Mouse (Mus musculus) limb, embryonic 14.5 days (tissue): ENCODE measurements around the gene Rev3l. TPM values are rescaled to one million over a fixed set of nuclear protein-coding genes. Genes with fewer than 3 reads are reported as not detected.

Source experiments
- ATAC-seq: fragments of 200-750 bp; cut with Nextera tagmentation; 2 replicates; pipeline ENCODE4 v1.8.0; 2017; ENCODE audit warnings: low read depth, moderate number of reproducible peaks, moderate TSS enrichment; ENCODE audit not compliant: low FRiP score
- DNase-seq: peaks from one replicate; pipeline ENCODE4 v3.0.0-alpha.2; 2015; ENCODE audit warnings: low spot score
- H3K27ac ChIP-seq: fragments of 300-500 bp; sonication (generic); replicated peaks from 2 replicates; pipeline ENCODE4 v1.5.1; 2014; ENCODE audit warnings: low read depth, mild to moderate bottlenecking, low read length, moderate library complexity, mixed read lengths
- H3K27me3 ChIP-seq: fragments of 300-500 bp; sonication (generic); 2 replicates; pipeline ENCODE4 v1.6.1; 2014; ENCODE audit warnings: low read length, mixed read lengths; ENCODE audit not compliant: control insufficient read depth, insufficient read depth
- H3K36me3 ChIP-seq: fragments of 300-500 bp; sonication (generic); 2 replicates; pipeline ENCODE4 v1.6.1; 2014; ENCODE audit warnings: mild to moderate bottlenecking, low read length, moderate library complexity, mixed read lengths; ENCODE audit not compliant: control insufficient read depth, insufficient read depth
- H3K4me1 ChIP-seq: fragments of 300-500 bp; sonication (generic); 2 replicates; pipeline ENCODE4 v1.6.1; 2014; ENCODE audit warnings: antibody characterized with exemption, low read length, mixed read lengths; ENCODE audit not compliant: control insufficient read depth, insufficient read depth
- H3K4me2 ChIP-seq: fragments of 300-500 bp; sonication (generic); replicated peaks from 2 replicates; pipeline ENCODE4 v1.6.1; 2014; ENCODE audit warnings: low read depth, mild to moderate bottlenecking, low read length, moderate library complexity; ENCODE audit not compliant: severe bottlenecking
- H3K4me3 ChIP-seq: fragments of 300-500 bp; sonication (generic); replicated peaks from 2 replicates; pipeline ENCODE4 v1.5.1; 2014; ENCODE audit warnings: low read length
- H3K9ac ChIP-seq: fragments of 300-500 bp; sonication (generic); 2 replicates; pipeline ENCODE4 v1.6.1; 2014; ENCODE audit warnings: mild to moderate bottlenecking, low read depth, low read length, moderate library complexity; ENCODE audit not compliant: severe bottlenecking
- H3K9me3 ChIP-seq: fragments of 300-500 bp; sonication (generic); 2 replicates; pipeline ENCODE4 v1.6.1; 2016; ENCODE audit warnings: low read length; ENCODE audit not compliant: control insufficient read depth
- POLR2A ChIP-seq: fragments of 200-500 bp; IDR thresholded peaks from 2 replicates; pipeline ENCODE4 v1.8.0; 2012; ENCODE audit warnings: inconsistent platforms, mild to moderate bottlenecking, moderate library complexity, borderline replicate concordance; ENCODE audit not compliant: insufficient read depth, insufficient read length; ENCODE audit errors: extremely low read depth
- WGBS: fragments of 180-500 bp; shearing (Covaris S2); extraction: QIAGEN DNeasy Blood & Tissue Kit; methylation state at CpG from one replicate; pipeline ENCODE4 v1.1.7; 2014; 5-methylcytosine and 5-hydroxymethylcytosine counted together
- polyA plus RNA-seq, 2 experiments: library from polyadenylated mRNA; depleted of rRNA in 1 of 2; stranded (reverse) in 1 of 2; unstranded in 1 of 2; fragments of >200 nt; fragmentation: Nextera tagmentation in 1 of 2; extraction: Ambion mirVana in 1 of 2; gene quantifications; 2 replicates each; pipeline versions ENCODE4 v1.2.1 to v1.2.3; 2012 to 2014

Rev3l gene
- polyA plus RNA-seq, 2 experiments = 25.8 to 65.3 TPM

DNA sequence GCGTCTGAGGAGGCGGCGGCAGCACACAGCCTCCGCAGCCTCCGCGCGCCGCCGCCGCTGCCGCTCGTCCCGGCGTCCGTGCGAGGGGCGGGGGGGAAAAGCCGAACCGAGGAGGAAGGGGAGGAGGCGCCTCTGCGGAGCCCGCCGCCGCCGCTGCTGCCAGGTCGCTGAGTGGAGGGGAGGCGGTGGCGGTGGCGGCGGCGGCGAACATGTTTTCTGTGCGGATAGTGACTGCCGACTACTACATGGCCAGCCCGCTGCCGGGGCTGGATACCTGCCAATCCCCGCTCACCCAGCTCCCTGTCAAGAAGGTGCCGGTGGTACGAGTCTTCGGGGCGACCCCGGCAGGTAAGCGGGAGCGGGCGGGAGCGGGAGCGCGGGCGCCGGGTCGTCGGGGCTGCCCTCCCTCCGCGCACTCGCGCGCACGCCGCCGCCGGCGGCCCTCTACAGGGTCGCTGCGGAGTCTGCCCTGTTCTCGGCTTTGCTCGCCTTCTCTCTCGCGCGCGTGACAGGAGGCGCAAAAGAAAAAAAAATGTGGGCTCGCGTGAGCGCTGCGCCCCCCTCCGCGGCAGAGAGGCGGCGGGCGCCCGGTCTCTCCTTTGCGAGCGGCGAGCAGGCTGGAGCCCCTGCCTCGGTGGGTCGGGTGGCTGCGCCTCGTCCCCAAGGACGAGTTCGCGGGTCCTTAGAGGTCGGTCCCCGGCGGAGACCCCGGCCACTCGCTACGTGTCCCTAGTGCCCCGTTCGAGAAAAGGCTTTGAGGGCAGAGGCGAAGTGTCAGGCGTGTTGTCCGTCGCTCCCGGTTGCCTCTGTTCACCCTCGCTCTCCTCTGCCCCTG is 565 bp downstream of the Rev3l start:
- peak overlapping the region; percentile 57 for H3K4me2 ChIP-seq
- H3K9ac ChIP-seq = peak overlapping the region; percentile 85
- 0% methylated on average over 43 of the region's 105 CpGs for WGBS
- H3K9me3 ChIP-seq = 0 out of 2 replicates have a peak, but pooled peaks cover 3% of the 10 kb centered on the region
- TF ChIP-seq POLR2A = no peak
- peak; percentile 48 for ATAC-seq
- no peaks in the 10 kb centered on the region; the same call in 1 of the 2 replicates for H3K36me3 ChIP-seq
- H3K4me3 ChIP-seq = peak overlapping the region; percentile 95
- no peaks in the 10 kb centered on the region for H3K27me3 ChIP-seq
- H3K27ac ChIP-seq = peak overlapping the region; percentile 99
- H3K4me1 ChIP-seq = peaks cover 11% of the 10 kb centered on the region
- peak; percentile 74 for DNase-seq

- no peaks in the 10 kb centered on the region for H3K27me3 ChIP-seq
- H3K27ac ChIP-seq = peak overlapping the region; percentile 99
- peaks cover 11% of the 10 kb centered on the region for H3K4me1 ChIP-seq
- no peak for TF ChIP-seq POLR2A
- H3K4me2 ChIP-seq = peak overlapping the region; percentile 57
- H3K9ac ChIP-seq = peak overlapping the region; percentile 85
- no peak for DNase-seq
- no peak for ATAC-seq
- H3K36me3 ChIP-seq = no peaks in the 10 kb centered on the region; the same call in 1 of the 2 replicates
- 0 out of 2 replicates have a peak, but pooled peaks cover 3% of the 10 kb centered on the region for H3K9me3 ChIP-seq
- WGBS = 2% methylated on average over 9 of the region's 9 CpGs
- H3K4me3 ChIP-seq = peak overlapping the region; percentile 95
Observed at GRCm38 (mm10) chr10:39733101-39733399, 1.1 kb downstream of the Rev3l start.

DNA sequence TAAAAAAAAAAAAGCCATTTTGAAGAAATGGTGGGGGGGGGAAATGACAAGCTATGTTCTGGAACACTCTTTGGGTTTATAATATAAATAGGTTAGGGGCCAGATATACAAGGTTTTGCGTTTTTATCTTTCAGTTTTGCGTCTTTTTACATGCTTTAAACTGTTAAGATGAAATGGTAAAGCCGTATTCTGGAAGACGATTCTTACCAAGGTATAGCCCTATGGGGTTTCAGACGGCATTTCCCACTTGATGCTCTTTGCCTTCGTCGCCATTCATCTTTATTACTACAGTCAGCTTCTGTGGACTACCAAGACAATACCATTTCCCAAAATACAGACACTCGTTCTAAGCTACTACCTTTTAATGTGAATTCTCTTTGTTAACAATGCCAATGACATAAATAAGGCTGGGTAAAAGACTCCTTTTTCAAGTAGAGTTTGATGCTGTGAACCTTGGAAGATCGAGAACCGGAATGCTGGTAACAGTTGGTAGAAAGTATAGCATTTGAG is 1.6 kb downstream of the Rev3l start:
- Histone ChIP-seq H3K9me3 (0 out of 2 replicates have a peak, but pooled peaks cover 3% of the 10 kb centered on the region), H3K27ac (peak overlapping the region; percentile 99; the same call in 1 of the 2 replicates), H3K9ac (peak overlapping the region; percentile 85), H3K36me3 (no peaks in the 10 kb centered on the region; the same call in 1 of the 2 replicates), H3K4me2 (peak overlapping the region; percentile 57), H3K27me3 (no peaks in the 10 kb centered on the region), H3K4me3 (peak overlapping the region; percentile 95), H3K4me1 (peaks cover 11% of the 10 kb centered on the region)
- DNase-seq (peak; percentile 8), ATAC-seq (no peak)
- no peak for TF ChIP-seq POLR2A
- 17% methylated on average over 10 of the region's 10 CpGs for WGBS

GRCm38 (mm10) chr10:39736187-39736586 is 4.3 kb downstream of the Rev3l start:
- Histone ChIP-seq H3K9me3 (no peaks in the 10 kb centered on the region), H3K9ac (no peak overlapping the region), H3K27ac (no peak overlapping the region), H3K4me3 (no peak overlapping the region), H3K36me3 (no peaks in the 10 kb centered on the region), H3K27me3 (no peaks in the 10 kb centered on the region), H3K4me2 (no peak overlapping the region), H3K4me1 (peaks cover 11% of the 10 kb centered on the region)
- TF ChIP-seq POLR2A = no peak
- ATAC-seq (no peak), DNase-seq (no peak)
- WGBS = 76% methylated on average over 4 of the region's 4 CpGs

DNA sequence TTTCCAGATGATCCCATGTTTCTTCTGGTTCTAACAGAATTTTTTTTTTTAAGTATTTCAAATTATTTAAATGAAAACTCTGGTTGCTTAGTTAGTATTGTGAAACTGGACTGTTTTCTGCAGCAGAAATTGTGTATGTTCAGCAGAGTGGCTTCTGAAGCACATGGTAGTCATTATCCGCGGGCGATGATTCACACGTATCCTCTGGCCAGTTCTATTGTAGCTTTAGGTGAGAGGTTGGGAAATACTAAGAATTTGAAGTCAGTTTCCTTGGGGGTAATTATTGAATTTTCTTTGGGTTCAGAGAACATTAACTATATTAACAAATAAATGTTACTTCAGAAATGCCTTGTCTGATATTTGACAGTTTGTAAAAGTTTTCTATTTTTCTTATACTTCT is 10.1 kb downstream of the Rev3l start:
- no peak overlapping the region for H3K9ac ChIP-seq
- H3K4me3 ChIP-seq = no peak overlapping the region
- no peaks in the 10 kb centered on the region for H3K36me3 ChIP-seq
- no peak for DNase-seq
- no peak for TF ChIP-seq POLR2A
- H3K9me3 ChIP-seq = no peaks in the 10 kb centered on the region
- no peaks in the 10 kb centered on the region for H3K4me1 ChIP-seq
- no peak for ATAC-seq
- H3K27me3 ChIP-seq = no peaks in the 10 kb centered on the region
- no peak overlapping the region for H3K27ac ChIP-seq
- H3K4me2 ChIP-seq = no peak overlapping the region
- 51% methylated on average over 4 of the region's 4 CpGs for WGBS
